Mouse (Mus musculus) small intestine, adult 2 months (tissue): ENCODE measurements around the gene Cs. TPM values are rescaled to one million over a fixed set of nuclear protein-coding genes. Genes with fewer than 3 reads are reported as not detected.

Source experiments
- H3K27ac ChIP-seq: fragments of 200-500 bp; 2 replicates; pipeline ENCODE4 v1.5.1; 2012; ENCODE audit warnings: low read depth, low read length, control low read depth, inconsistent platforms; ENCODE audit not compliant: insufficient read depth
- H3K27me3 ChIP-seq: fragments of 200-500 bp; 2 replicates; pipeline ENCODE4 v1.6.1; 2012; ENCODE audit warnings: mild to moderate bottlenecking, moderate library complexity, low read length, inconsistent platforms; ENCODE audit not compliant: control insufficient read depth, insufficient read depth
- H3K36me3 ChIP-seq: fragments of 200-500 bp; 2 replicates; pipeline ENCODE4 v1.6.1; 2012; ENCODE audit warnings: mild to moderate bottlenecking, low read length, control low read depth, inconsistent platforms; ENCODE audit not compliant: control insufficient read depth, insufficient read depth
- H3K4me1 ChIP-seq: fragments of 200-500 bp; 2 replicates; pipeline ENCODE4 v1.6.1; 2012; ENCODE audit warnings: low read length, inconsistent platforms, mixed read lengths; ENCODE audit not compliant: control insufficient read depth, insufficient read depth, insufficient read length
- H3K4me3 ChIP-seq: fragments of 200-500 bp; 2 replicates; pipeline ENCODE4 v1.5.1; 2012; ENCODE audit warnings: low read depth, mild to moderate bottlenecking, control low read depth, inconsistent platforms, low read length, moderate library complexity
- CTCF ChIP-seq: fragments of 200-500 bp; IDR thresholded peaks from 2 replicates; pipeline ENCODE4 v1.5.1; 2012; ENCODE audit warnings: low read depth, mild to moderate bottlenecking, control low read depth, inconsistent platforms, low read length, moderate library complexity, mixed read lengths; ENCODE audit not compliant: insufficient replicate concordance, insufficient read length; ENCODE audit errors: extremely low read depth
- POLR2A ChIP-seq: fragments of 200-500 bp; IDR thresholded peaks from 2 replicates; pipeline ENCODE4 v1.6.1; 2012; ENCODE audit warnings: low read depth, mild to moderate bottlenecking, control low read depth, inconsistent platforms, low read length, moderate library complexity
- WGBS: fragments of 180-500 bp; shearing (Covaris S2); methylation state at CpG from one replicate; pipeline ENCODE4 v1.1.7; 2018; 5-methylcytosine and 5-hydroxymethylcytosine counted together
- polyA plus RNA-seq: library from polyadenylated mRNA; depleted of rRNA; stranded (reverse); fragments of >200 nt; gene quantifications from 2 replicates; pipeline ENCODE4 v1.2.3, GENCODE M21; 2012

Gene Cs
- polyA plus RNA-seq, 1 experiment, result 588 TPM

DNA sequence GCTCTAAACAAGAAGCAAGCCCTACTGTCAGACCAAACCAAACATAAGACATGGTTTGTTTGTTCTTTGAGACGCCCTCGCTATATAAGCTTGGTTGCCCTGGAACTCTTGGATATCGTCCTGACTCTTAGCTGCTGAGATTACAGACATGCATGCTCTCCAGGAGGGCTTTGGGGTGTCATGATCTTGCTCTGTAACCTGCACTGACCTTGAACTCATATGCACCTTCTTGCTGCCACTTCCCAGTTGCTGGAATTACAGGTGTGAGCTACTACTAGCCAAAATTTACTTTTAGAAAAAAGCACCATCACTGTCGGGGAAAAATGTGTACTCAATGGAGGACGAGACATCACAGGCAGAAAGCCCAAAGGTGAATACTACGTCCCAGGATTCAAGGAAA is 32.1 kb downstream of the Cs start:
- TF ChIP-seq CTCF (no peak), POLR2A (no peak)
- peaks cover 6% of the 10 kb centered on the region for H3K36me3 ChIP-seq
- WGBS, result 48% methylated on average over 6 of the region's 6 CpGs
- H3K4me3 ChIP-seq, result no peak overlapping the region
- H3K27me3 ChIP-seq, result no peaks in the 10 kb centered on the region
- peak overlapping the region; percentile 96 for H3K27ac ChIP-seq
- H3K4me1 ChIP-seq, result peaks cover 12% of the 10 kb centered on the region

DNA sequence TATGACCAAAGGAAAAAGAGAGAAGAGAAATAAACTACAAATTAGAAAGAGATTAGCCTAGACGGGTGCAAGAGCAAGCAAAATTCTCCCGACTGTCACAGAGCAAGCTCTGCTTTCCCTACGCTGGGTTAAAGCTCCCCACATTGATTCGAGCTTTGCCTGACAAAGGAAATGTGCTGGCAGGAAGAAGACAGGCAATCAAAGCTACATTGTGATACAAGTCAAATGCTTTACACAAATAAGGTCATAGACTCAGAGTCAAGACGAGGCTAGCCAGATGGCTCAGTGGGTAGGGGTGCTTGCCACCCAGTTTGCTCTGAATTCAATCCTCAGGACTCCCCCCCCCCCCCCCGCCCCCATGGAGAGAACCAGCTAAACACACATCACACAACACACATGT is 32.5 kb downstream of the Cs start:
- TF ChIP-seq POLR2A (no peak), CTCF (no peak)
- WGBS, result 57% methylated on average over 6 of the region's 6 CpGs
- Histone ChIP-seq H3K27ac (peak overlapping the region; percentile 73), H3K36me3 (peaks cover 3% of the 10 kb centered on the region), H3K27me3 (no peaks in the 10 kb centered on the region), H3K4me3 (no peak overlapping the region), H3K4me1 (peaks cover 12% of the 10 kb centered on the region)

DNA sequence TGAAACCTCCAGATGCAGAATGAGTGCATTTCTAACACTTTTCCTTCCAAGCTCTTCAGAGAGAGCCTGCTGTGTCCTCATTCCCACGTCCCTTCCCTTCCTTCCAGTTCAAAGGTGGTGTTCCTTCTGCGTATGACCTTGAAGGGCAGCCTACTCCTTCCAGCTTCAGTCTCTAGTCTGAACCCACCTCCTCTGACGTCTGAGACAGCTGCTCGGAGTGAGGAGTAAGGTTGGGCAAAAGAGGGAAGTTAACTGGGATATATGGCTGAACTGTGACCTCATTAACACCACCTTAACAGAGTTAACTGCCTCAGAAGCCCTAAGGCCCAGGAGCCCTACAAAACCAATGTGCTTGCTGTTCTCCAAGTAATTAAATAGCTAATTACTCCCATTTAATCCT is 33.1 kb downstream of the Cs start:
- no peaks in the 10 kb centered on the region for H3K36me3 ChIP-seq
- H3K27me3 ChIP-seq, result no peaks in the 10 kb centered on the region
- WGBS, result 25% methylated on average over 4 of the region's 4 CpGs
- peak overlapping the region; percentile 73 for H3K27ac ChIP-seq
- no peak overlapping the region for H3K4me3 ChIP-seq
- peaks cover 12% of the 10 kb centered on the region for H3K4me1 ChIP-seq
- no peak for TF ChIP-seq POLR2A
- no peak for TF ChIP-seq CTCF

DNA sequence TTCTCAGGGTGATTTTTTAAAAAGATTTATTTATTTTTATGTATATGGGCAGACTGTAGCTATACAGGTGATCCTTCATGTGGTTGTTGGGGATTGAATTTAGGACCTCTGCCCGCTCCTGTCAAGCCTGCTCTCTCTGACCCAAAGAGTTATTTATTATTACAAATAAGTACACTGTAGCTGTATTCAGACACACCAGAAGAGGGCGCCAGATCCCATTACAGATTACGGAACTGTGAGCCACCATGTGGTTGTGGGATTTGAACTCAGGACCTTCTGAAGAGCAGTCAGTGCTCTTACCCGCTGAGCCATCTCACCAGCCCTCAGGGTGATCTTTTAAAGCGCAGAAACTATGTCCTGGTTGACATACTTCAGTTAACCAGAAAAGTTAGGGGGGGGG is 34.6 kb downstream of the Cs start:
- Histone ChIP-seq H3K4me3 (no peak overlapping the region), H3K36me3 (no peaks in the 10 kb centered on the region), H3K27me3 (no peaks in the 10 kb centered on the region), H3K4me1 (peaks cover 15% of the 10 kb centered on the region), H3K27ac (no peak overlapping the region)
- WGBS, result 80% methylated on average over 5 of the region's 5 CpGs
- TF ChIP-seq CTCF (peak; percentile 33; the same call in 1 of the 2 replicates), POLR2A (no peak)

DNA sequence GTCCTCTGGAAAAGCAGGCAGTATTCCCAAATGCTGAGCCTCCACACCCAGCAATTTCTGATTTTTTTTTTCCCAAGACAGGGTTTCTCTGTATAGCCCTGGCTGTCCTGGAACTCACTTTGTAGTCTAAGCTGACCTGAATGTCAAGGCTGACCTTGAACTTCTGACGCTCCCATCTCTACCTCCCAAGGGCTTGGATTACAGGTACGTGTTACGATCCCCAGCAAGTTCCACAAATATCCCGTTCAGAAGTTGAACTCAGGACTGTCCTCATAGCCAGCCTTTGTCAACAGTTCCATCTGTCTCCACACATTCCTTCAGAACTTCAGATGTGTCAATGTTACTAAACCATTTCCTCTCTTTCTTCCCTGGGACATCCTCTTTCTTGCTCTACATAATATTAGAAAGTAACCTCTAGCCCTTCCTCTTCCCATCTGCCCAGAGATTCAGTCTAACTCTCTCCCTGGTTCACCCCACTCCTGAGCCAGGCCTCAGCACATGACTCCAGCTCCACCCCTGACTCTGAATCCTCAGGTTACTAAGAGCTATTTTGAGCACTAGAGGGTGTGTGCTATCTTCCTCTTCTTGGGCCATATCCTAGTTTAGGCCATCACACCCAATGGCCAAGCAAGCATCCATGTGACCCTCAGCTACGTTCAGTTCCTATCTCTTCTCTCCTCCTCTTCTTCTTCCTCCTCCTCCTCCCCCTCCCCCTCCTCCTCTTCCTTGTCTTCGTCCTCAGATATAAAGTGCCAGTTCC is 35.6 kb downstream of the Cs start:
- 64% methylated on average over 6 of the region's 6 CpGs for WGBS
- Histone ChIP-seq H3K4me3 (no peak overlapping the region), H3K4me1 (peaks cover 18% of the 10 kb centered on the region), H3K27me3 (no peaks in the 10 kb centered on the region), H3K27ac (no peak overlapping the region), H3K36me3 (no peaks in the 10 kb centered on the region)
- TF ChIP-seq CTCF (no peak), POLR2A (no peak)

DNA sequence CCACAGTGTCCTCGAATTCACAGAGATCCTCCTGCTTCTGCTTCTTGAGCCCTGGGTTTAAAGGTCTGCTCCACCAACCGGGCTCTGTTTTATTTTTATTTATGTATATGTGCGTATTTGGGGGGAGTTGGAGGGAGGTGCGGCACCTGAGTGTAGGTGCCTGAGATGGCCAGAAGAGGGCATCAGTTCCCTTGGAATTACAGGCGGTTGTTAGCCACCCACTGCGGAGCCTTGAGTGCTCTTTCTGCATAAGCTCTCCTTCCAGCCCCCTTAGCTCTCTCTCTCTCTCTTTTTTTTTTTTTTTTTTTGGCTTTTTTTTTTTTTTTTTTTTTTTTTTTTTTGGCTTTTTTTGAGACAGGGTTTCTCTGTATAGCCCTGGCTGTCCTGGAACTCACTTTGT is 36.9 kb downstream of the Cs start:
- 79% methylated on average over 6 of the region's 6 CpGs for whole genome bisulfite sequencing
- no peaks in the 10 kb centered on the region for H3K36me3 ChIP-seq
- H3K27me3 ChIP-seq, result no peaks in the 10 kb centered on the region
- no peak overlapping the region for H3K27ac ChIP-seq
- TF ChIP-seq POLR2A (no peak), CTCF (peak; percentile 27; the same call in 1 of the 2 replicates)
- H3K4me3 ChIP-seq, result no peak overlapping the region
- peaks cover 18% of the 10 kb centered on the region; the same call in 1 of the 2 replicates for H3K4me1 ChIP-seq

DNA sequence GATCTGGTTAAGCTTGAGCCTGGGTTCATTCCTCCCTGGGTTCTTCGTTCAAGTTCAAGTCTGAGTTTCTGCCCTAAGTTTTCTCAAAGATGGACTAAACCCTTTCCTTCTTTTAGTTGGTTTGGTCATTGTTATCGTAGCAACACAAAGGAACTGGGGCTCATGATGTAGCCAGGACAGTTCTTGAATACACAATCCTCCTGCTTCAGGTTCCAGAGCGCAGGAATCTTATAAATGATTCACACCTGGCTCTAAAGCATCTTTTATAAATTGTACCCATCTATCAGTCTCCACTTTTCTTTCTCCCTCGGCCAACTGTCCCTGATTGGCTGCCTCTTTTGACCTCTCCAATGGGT is 38.5 kb downstream of the Cs start:
- 47% methylated on average over 4 of the region's 4 CpGs for WGBS
- TF ChIP-seq CTCF, result no peak
- no peak for TF ChIP-seq POLR2A
- H3K4me3 ChIP-seq, result no peak overlapping the region
- H3K27ac ChIP-seq, result peak overlapping the region; percentile 73
- peaks cover 11% of the 10 kb centered on the region; the same call in 1 of the 2 replicates for H3K4me1 ChIP-seq
- no peaks in the 10 kb centered on the region for H3K27me3 ChIP-seq
- H3K36me3 ChIP-seq, result no peaks in the 10 kb centered on the region; the same call in 1 of the 2 replicates
